Mouse (Mus musculus): Measurements from ENCODE around the gene Isyna1.

The Isyna1 gene

GRCm38 (mm10) chr8:70618888-70619334 lies 24.7 kb downstream of the Isyna1 start:
- peak; percentile 90 to 92 for DNase-seq (ENCODE audit: low read depth in 1 of 2, low spot score in 2 of 2)

- no peak for DNase-seq (ENCODE audit: low read depth in 1 of 2, low spot score in 2 of 2)
These were observed 28.0 kb downstream of the Isyna1 start for GRCm38 (mm10) chr8:70622220-70622619.

- no peak for DNase-seq (ENCODE audit: low read depth in 1 of 2, low spot score in 2 of 2)
These were observed 30.9 kb downstream of the Isyna1 start for GRCm38 (mm10) chr8:70625104-70625503.

- DNase-seq (ENCODE audit: low read depth in 1 of 2, low spot score in 2 of 2): no peak
These were observed 32.9 kb downstream of the Isyna1 start for GRCm38 (mm10) chr8:70627041-70627440.

GRCm38 (mm10) chr8:70628986-70629490 lies 34.9 kb downstream of the Isyna1 start:
- DNase-seq (ENCODE audit: low read depth in 1 of 2, low spot score in 2 of 2): no peak

- DNase-seq (ENCODE audit: low read depth in 1 of 2, low spot score in 2 of 2): peak; percentile 62 to 88
These were observed 35.7 kb downstream of the Isyna1 start for GRCm38 (mm10) chr8:70629574-70630531.

GRCm38 (mm10) chr8:70630532-70631381 lies 36.6 kb downstream of the Isyna1 start:
- DNase-seq (ENCODE audit: low read depth in 1 of 2, low spot score in 2 of 2): no peak

GRCm38 (mm10) chr8:70631436-70631835 lies 37.3 kb downstream of the Isyna1 start:
- no peak for DNase-seq (ENCODE audit: low read depth in 1 of 2, low spot score in 2 of 2)

GRCm38 (mm10) chr8:70632346-70632892 lies 38.2 kb downstream of the Isyna1 start, which contains the start of gene Gdf15:
Gdf15 (minus strand) TSS chr8:70632456.
- no peak for DNase-seq (ENCODE audit: low read depth in 1 of 2, low spot score in 2 of 2)

- peak in 1 of 2 experiments; percentile 68 for DNase-seq (ENCODE audit: low read depth in 1 of 2, low spot score in 2 of 2)
These were observed 39.9 kb downstream of the Isyna1 start for GRCm38 (mm10) chr8:70634066-70634465.

- DNase-seq (ENCODE audit: low read depth in 1 of 2, low spot score in 2 of 2): no peak
These were observed 41.4 kb downstream of the Isyna1 start for GRCm38 (mm10) chr8:70635527-70635926.

- DNase-seq (ENCODE audit: low read depth in 1 of 2, low spot score in 2 of 2): no peak
These were observed 42.7 kb downstream of the Isyna1 start for GRCm38 (mm10) chr8:70636838-70637237.

GRCm38 (mm10) chr8:70638752-70639151 lies 44.6 kb downstream of the Isyna1 start:
- no peak for DNase-seq (ENCODE audit: low read depth in 1 of 2, low spot score in 2 of 2)

- no peak for DNase-seq (ENCODE audit: low read depth in 1 of 2, low spot score in 2 of 2)
These were observed 48.8 kb downstream of the Isyna1 start for GRCm38 (mm10) chr8:70643019-70643418.

- DNase-seq (ENCODE audit: low read depth in 1 of 2, low spot score in 2 of 2): no peak
These were observed 49.9 kb downstream of the Isyna1 start for GRCm38 (mm10) chr8:70644065-70644464.

GRCm38 (mm10) chr8:70645501-70646224 lies 51.5 kb downstream of the Isyna1 start:
- DNase-seq (ENCODE audit: low read depth in 1 of 2, low spot score in 2 of 2): peak in 1 of 2 experiments; percentile 44

GRCm38 (mm10) chr8:70646369-70646768 lies 52.2 kb downstream of the Isyna1 start:
- DNase-seq (ENCODE audit: low read depth in 1 of 2, low spot score in 2 of 2): no peak

GRCm38 (mm10) chr8:70646775-70647174 lies 52.6 kb downstream of the Isyna1 start:
- no peak for DNase-seq (ENCODE audit: low read depth in 1 of 2, low spot score in 2 of 2)
